Mouse (Mus musculus): ENCODE data around the gene Col5a2.
A peak's percentile ranks its signal among the peaks of the same experiment; 100 is the strongest.
"Not testable (repeated sequence)": the region's sequence is repeated elsewhere in the genome, so short reads cannot be mapped to it uniquely, and the experiment has no call there.

Col5a2 gene

DNA sequence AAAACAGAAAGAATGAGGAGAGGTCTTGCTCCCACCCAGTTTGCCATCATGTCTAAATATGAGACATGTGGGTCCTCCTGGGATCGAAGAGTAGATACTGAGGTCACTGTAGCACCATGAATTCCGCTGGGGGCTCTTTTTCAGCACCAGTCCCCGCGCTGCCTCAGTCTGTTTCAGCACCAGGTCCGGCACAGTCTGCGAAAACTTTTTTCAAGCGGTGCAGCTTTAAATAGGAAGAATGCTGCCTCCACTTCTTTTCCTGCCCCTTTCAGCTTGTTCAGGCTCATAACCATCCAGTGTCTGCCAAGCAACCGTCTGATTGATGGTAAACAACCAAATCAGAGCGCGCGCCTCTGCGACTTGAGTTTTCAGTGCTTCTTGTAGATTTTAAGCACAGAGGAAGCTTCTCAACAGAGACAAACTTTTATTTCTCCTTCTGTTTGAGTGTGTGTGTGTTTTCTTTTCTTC, at the start of gene Col5a2:
TSS of gene Col5a2 (minus strand) at position 418 of the 468 bp plus-strand sequence.
- DNase-seq = peak; percentile 58

GRCm38 (mm10) chr1:45550531-45550930, 47.4 kb upstream of the Col5a2 start:
- DNase-seq = no peak

DNA sequence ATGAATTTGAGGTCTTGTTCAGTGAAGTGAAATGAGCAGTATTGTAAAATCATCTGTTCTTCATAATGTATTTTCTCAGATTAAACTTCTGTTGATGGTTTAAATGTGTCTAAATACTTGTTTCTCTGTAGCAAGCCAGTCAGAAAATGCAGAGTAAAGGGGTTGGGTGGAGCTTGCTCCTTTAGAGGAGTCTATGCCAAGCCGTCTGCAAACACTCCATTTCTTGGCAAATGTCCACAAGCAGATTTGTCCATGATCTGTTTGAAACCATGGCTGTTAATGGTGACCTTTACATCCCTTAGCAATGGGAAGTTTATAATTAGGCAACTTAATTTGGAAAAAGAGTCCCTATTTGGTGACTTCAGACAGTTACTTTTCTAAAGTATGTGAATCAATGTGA, 38.8 kb upstream of the Col5a2 start:
- no peak for DNase-seq

DNA sequence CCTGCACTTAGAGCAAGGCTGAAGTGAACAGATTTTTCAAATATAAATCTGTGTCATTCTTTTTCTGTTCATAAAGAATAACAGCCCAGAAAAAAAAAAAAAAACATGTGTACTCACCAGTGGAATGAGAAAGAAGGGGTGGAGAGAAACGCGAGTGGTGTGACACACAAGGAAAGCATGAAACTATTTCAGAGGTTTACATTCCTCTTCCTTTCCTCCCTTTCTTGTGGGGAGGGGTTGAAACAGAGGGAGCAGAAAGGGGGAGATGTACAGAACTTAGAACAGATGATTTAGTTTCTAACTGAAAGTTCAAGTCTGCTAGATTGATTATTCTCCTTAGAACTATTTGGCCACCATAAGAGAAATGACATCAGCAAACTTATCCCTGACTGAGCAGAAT, 38.1 kb upstream of the Col5a2 start:
- no peak for DNase-seq

DNA sequence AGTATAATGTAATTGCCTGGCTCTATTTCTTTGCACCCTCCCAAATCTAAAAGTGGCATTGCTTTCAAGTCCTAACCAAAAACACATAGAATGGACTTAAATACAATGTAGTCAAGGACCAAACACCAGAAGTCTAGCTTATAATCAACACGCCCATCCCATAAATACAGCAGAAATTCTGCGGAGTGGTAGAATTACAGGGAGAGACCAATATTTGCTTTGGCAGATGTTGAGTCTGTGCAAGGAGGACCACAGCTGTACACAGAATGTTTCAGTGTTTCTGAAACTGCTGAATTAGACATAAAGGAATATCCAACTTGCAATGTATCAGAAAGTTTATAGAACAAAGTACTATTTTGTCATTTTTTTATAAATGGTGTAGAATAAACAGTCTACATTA, 28.4 kb upstream of the Col5a2 start:
- DNase-seq = no peak

- DNase-seq = not testable (repeated sequence)
Measured at GRCm38 (mm10) chr1:45527476-45527875, 24.4 kb upstream of the Col5a2 start.

DNA sequence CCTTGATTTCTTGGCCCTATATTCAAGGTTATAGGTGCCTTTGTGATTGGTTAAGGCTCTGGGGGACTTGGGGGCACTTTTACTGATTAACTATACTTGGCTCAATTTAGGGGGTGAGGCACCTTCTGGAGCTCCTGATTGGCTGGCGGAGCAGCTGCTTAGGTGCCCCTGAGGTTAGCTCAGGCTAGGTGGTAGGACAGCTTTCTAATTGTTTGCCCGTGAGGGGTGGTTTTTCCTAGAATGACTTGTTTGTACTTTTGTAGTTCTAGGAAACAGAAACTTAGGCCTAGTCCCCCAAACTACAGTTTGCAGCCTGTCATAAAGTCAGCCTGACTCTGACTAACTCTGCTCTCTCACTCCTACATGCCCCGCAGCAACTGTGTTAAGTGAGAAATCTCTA, 20.5 kb upstream of the Col5a2 start:
- DNase-seq = peak; percentile 61

DNA sequence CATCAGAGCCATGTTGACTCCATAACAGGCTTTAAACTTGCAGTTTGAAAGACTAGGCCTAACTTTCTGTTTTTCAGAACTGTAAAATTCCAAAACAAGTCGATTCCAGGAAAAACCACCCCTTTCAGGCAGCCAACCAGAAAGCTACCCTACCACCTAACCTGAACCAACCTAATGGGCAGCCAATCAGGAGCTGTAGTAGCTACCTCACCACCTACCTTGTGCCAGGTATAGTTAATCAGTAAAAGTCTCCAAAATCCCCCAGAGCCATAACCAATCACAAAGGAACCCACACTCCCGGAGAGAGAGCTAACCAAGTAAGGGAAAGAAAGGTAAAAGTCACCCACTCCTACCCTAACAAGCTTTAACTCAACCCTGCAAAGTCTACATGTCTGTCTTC, 18.4 kb upstream of the Col5a2 start:
- DNase-seq = peak; percentile 57

- no peak for DNase-seq
Measured at GRCm38 (mm10) chr1:45502241-45502741, 791 bp downstream of the Col5a2 start.

DNA sequence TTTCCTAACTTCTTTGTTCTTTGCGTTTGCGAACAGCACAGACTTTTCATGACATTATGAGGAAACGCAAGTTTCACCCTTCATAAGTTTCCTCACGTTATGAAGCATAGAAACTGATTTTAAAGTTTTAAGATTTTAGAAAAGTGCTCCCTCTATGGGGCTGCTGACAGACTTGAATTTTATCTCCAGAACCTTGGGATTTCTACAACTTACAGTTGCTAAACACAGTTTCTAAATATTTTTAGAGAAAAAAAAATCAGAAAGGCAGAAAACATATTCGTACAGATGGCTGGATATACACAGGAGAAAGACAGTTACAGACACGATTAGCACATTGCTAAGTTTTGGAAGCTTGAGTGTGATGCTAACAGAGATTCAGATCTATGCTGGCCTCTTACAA, 1.6 kb downstream of the Col5a2 start:
- no peak for DNase-seq

DNA sequence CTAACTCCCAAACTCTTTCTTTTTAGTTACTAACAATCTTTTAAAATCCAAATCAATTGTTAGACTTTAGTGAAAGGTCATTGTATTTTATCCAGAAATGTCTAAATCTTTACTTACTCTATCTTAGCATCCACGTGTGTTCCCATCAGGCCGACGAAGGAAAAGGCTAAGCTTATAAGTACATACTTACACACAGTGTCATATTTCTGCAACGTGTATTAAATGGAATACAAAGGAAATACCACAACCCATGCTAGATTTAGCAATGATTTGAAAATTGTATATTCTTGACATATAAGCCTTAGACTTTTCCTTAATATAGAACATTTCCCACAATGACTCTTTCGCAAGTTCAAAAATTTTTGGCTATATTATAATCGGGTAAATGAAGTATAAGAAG, 2.6 kb downstream of the Col5a2 start:
- no peak for DNase-seq

- DNase-seq = no peak
Measured at GRCm38 (mm10) chr1:45495025-45495424, 8.1 kb downstream of the Col5a2 start.

GRCm38 (mm10) chr1:45492130-45492723, 10.9 kb downstream of the Col5a2 start:
- DNase-seq = no peak

DNA sequence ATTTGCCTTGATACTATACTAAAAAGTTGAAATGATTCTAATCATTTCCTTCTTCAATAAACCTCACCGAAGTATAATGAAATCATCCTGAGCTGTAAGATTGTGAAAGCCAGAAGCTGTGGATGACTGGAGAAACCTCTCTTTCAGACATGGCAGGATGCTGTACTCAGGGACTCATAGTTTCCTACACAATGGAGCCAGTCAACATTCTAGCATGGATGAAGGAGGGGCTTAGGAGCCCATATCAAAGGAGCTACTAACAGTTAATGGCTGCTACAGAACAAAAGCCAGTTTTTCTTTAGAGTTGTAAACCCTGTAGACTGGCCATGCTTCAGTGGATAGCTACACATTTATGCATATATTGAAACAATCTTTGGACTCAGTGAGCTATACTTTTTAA, 12.6 kb downstream of the Col5a2 start:
- no peak for DNase-seq

DNA sequence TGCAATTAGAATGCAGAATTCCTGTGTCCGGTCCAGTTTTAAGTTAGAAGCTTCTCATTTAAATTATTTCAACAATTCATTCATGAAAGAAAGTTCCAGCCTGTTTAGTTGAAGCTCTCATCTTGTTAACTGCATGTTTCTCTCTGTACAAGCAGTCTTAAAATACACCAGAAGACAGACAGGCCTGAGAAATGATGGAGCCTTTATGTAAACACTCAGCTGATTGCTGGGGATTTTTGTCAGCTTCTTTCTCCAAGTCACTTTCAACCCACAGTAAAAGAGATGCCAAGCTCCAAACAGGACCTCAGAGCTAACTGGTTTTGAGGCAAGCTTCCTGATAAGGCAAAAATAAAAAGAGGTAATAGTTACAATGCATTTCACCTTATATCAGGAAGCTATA, 14.8 kb downstream of the Col5a2 start:
- no peak for DNase-seq

GRCm38 (mm10) chr1:45483001-45483400, 20.1 kb downstream of the Col5a2 start:
- DNase-seq = no peak

DNA sequence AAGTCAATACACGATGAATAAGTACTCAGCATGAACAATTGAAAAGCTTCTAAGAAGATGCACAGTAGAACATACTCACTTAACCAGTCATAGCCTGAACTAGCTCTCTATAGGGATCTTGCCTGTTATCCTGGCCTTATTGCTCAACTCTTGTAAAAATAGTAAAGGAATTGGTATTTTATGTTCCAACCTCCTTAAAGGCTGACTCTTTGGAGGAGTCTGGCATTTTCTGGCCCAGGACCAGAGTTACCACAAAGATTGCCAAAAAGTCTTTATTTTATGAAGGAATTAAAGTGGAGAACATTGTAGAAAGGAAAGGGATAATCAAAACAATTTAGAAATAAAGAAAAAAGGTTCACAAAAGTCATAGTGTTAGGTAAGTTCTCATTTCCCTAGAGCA, 21.2 kb downstream of the Col5a2 start:
- DNase-seq = no peak

DNA sequence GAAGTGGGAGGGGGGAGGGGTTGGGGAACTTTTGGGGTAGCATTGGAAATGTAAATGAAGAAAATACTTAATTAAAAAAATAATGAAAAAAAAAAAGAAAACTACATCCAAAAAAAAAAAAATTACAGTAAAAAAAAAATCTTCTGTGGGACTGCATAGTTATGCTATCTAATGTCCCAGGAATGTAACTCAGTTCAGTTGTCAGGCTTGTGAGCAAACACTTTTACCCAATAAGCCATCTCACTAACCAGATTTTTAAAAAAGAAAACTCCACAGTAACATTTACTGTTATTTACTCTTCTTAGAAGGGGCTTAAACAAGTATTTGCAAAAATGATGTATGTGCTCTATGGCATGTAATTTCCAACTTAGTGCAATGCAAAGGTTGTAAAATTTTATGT, 24.0 kb downstream of the Col5a2 start:
- DNase-seq = no peak

GRCm38 (mm10) chr1:45472751-45473150, 30.3 kb downstream of the Col5a2 start:
- DNase-seq = no peak

DNA sequence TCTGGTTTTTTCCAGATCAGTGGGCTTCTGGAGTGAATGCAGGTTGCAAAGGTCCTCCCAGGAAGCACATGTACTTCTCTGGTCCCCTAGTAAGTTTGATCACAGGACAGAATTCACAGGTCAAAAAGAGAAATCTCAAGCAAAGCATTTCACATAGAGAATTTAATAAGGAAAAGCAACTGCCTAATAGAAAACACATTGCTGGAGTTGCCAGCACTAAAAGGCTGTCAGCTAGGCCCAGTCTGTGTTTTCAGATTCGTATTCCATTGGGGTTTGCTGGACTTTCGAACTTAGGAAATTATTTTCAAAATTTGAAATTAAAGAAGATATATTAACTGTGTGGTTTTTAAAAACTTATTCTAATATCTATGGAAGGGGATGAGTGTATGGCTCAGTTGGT, 42.3 kb downstream of the Col5a2 start:
- no peak for DNase-seq

- no peak for DNase-seq
Measured at GRCm38 (mm10) chr1:45455763-45456162, 47.3 kb downstream of the Col5a2 start.

DNA sequence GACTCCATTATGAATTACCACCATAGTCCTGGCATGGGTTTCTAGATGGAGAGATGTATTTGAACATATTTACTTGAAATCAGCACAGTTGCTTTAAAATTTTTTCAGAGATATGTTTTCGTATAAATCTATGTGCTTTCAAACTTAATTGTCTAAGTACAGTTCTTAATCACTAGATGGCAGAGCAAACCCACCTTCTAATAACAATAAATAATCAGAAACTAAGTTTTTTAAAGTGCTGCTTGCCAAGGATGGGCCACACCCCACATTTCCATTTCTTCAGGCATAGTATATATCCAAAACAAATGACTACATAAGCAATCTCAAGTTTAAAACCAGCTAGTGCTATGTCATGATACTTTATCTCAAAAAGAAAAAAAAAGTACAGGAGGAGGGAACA, 54.2 kb downstream of the Col5a2 start:
- DNase-seq = no peak

DNA sequence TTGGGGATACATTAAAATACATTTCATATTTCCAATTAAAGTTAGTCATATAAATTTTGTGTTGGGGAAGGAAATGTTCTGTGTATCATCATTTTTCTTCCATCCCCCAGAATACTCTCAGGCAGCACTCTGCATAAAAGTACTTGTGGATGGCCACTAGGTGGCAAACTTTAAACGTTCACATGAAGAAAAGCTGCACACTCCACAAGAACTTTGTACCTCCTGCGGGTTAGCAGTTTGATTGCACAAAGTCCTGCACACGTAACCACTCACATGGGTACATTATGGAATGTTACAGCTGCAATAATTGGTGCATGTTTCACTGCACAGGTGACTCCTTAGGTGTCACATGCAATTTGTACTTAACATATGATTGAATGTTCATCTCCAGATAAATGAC, 71.2 kb downstream of the Col5a2 start:
- peak; percentile 12 for DNase-seq

GRCm38 (mm10) chr1:45430520-45430919, 72.6 kb downstream of the Col5a2 start:
- DNase-seq = peak; percentile 5

- DNase-seq = not testable (repeated sequence)
Measured at GRCm38 (mm10) chr1:45429145-45429544, 73.9 kb downstream of the Col5a2 start.
